Comparison of ENCODE assay signal across 12 mouse cellular contexts in the genomic region with DNA sequence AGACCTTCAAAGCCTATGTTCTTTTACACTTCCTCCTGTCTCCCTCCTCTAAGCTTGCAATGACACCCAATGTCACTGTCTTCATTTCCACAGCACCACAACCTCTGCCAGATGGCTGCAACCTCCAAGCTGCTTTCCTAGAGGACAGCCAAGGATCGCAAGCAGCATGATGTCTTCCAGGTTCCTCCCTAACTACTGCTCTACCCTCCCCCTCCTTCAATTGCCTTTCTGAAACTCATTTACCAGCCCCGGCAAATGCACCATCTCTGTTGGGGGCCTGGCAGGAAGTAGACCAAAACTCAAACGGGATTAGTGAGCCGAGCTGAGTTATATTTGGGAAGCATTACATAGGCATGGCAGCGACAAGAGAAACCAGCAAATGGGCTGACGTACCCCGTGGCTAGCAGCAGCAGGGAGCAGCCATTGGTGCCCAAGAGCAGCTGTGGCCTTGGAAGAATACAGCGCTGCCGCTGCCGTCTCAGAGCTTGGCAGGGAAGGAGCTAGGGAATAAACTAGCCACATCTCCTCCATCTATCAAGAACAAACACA.
DNase-seq lines count a peak whose midpoint lies in the region; ATAC-seq and TF ChIP-seq lines count a peak whose summit lies in the region.
"Had no signal": no experiment of that assay in that cellular context is flagged by ENCODE, and none has a peak within 500 bp of the region (broad histone marks: within the 10 kb centered on the region; RNA-seq: fewer than 3 reads in every experiment).

No protein-coding gene starts in this region.

- TF ChIP-seq POLR2A in heart, adult 2 months (IDR thresholded peaks at IDR 0.05; ENCODE audit: insufficient read depth, low read depth, low read length): no peak
- no peak for TF ChIP-seq POLR2A in cortical plate, adult 2 months (IDR thresholded peaks at IDR 0.05; ENCODE audit: extremely low read depth, insufficient read depth, low read length)

- no peak for TF ChIP-seq EP300 in heart, adult 2 months (IDR thresholded peaks at IDR 0.05; ENCODE audit: insufficient read depth, low read depth, low read length)

- H3K36me3 ChIP-seq in heart, embryonic 14.5 days (ENCODE audit: control insufficient read depth, insufficient read depth, low read length): no peaks in the 10 kb centered on the region
- H3K36me3 ChIP-seq in heart, adult 2 months (ENCODE audit: control insufficient read depth, insufficient read depth, low read length): no peaks in the 10 kb centered on the region
- no peaks in the 10 kb centered on the region for H3K36me3 ChIP-seq in midbrain, embryonic 14.5 days (ENCODE audit: control insufficient read depth, insufficient read depth, low read length)
- H3K36me3 ChIP-seq in midbrain, embryonic 11.5 days (ENCODE audit: control insufficient read depth, insufficient read depth, low read length): no peaks in the 10 kb centered on the region
- no peaks in the 10 kb centered on the region for H3K36me3 ChIP-seq in neural tube, embryonic 13.5 days
- H3K36me3 ChIP-seq: liver, embryonic 13.5 days had no signal

- no peak overlapping the region for H3K4me3 ChIP-seq in heart, embryonic 14.5 days (ENCODE audit: control insufficient read depth in 1 of 2, insufficient read depth in 1 of 2, low read depth in 1 of 2, low read length in 2 of 2)
- no peak overlapping the region for H3K4me3 ChIP-seq in heart, adult 2 months
- H3K4me3 ChIP-seq in midbrain, embryonic 14.5 days (replicated peaks; ENCODE audit: low read depth, low read length): no peak overlapping the region
- H3K4me3 ChIP-seq in midbrain, embryonic 11.5 days (ENCODE audit: low read depth, low read length): no peak overlapping the region
- no peak overlapping the region for H3K4me3 ChIP-seq in cortical plate, adult 2 months (ENCODE audit: insufficient read depth, low read length)
- H3K4me3 ChIP-seq in neural tube, embryonic 13.5 days: no peak overlapping the region
- H3K4me3 ChIP-seq: liver, embryonic 13.5 days had no signal

- H3K79me2 ChIP-seq in heart, adult 2 months (replicated peaks; ENCODE audit: control insufficient read depth, insufficient read depth, low read length): no peaks in the 10 kb centered on the region

- peak overlapping the region; percentile 50 for H3K4me2 ChIP-seq in heart, embryonic 14.5 days (ENCODE audit: low read length)
- H3K4me2 ChIP-seq in midbrain, embryonic 14.5 days (ENCODE audit: low read length): peak overlapping the region; percentile 6; the same call in 1 of the 2 replicates
- H3K4me2 ChIP-seq in midbrain, embryonic 11.5 days: no peak overlapping the region
- peak overlapping the region; percentile 22 for H3K4me2 ChIP-seq in neural tube, embryonic 13.5 days
- H3K4me2 ChIP-seq: liver, embryonic 13.5 days had no signal

- H3K27ac ChIP-seq in heart, embryonic 14.5 days (replicated peaks in 1 of 2; ENCODE audit: control insufficient read depth in 1 of 2, insufficient read depth in 1 of 2, low read depth in 2 of 2, low read length in 2 of 2): no peak overlapping the region
- no peak overlapping the region for H3K27ac ChIP-seq in heart, adult 2 months
- no peak overlapping the region for H3K27ac ChIP-seq in midbrain, embryonic 14.5 days (replicated peaks; ENCODE audit: low read depth, low read length)
- H3K27ac ChIP-seq in midbrain, embryonic 11.5 days (ENCODE audit: low read depth, low read length): no peak overlapping the region
- 0 out of 2 replicates have a peak overlapping the region, but pooled peaks have one; percentile 2 for H3K27ac ChIP-seq in cortical plate, adult 2 months (ENCODE audit: insufficient read depth, low read length)
- no peak overlapping the region; the same call in 1 of the 2 replicates for H3K27ac ChIP-seq in neural tube, embryonic 13.5 days (replicated peaks)
- H3K27ac ChIP-seq: liver, embryonic 13.5 days had no signal

- no peak for ATAC-seq in heart, embryonic 14.5 days (ENCODE audit: insufficient number of reproducible peaks, insufficient read depth, low FRiP score, low read depth)
- ATAC-seq in midbrain, embryonic 14.5 days (ENCODE audit: low FRiP score, low TSS enrichment): no peak
- no peak for ATAC-seq in midbrain, embryonic 11.5 days (ENCODE audit: low FRiP score)
- no peak for ATAC-seq in neural tube, embryonic 13.5 days (ENCODE audit: low read depth)
- ATAC-seq: intestine, embryonic 16.5 days had no signal

- intact Hi-C loops in heart, adult 2 months (cut with DNase I): no loop called here

- H3K9me3 ChIP-seq in heart, embryonic 14.5 days (ENCODE audit: control insufficient read depth, low read length): no peaks in the 10 kb centered on the region
- H3K9me3 ChIP-seq in midbrain, embryonic 14.5 days (ENCODE audit: control insufficient read depth, low read length): no peaks in the 10 kb centered on the region
- H3K9me3 ChIP-seq in midbrain, embryonic 11.5 days (ENCODE audit: control insufficient read depth, low read length): peaks cover 3% of the 10 kb centered on the region; the same call in 1 of the 2 replicates
- H3K9me3 ChIP-seq in neural tube, embryonic 13.5 days: no peaks in the 10 kb centered on the region

- H3K9ac ChIP-seq in heart, embryonic 14.5 days (ENCODE audit: low read length): no peak overlapping the region
- no peak overlapping the region for H3K9ac ChIP-seq in heart, adult 2 months (ENCODE audit: low read depth, low read length)
- H3K9ac ChIP-seq in midbrain, embryonic 14.5 days (replicated peaks; ENCODE audit: low read length): no peak overlapping the region
- no peak overlapping the region for H3K9ac ChIP-seq in midbrain, embryonic 11.5 days (ENCODE audit: low read length)
- no peak overlapping the region for H3K9ac ChIP-seq in neural tube, embryonic 13.5 days
- H3K9ac ChIP-seq: liver, embryonic 13.5 days had no signal

- DNase-seq in heart, adult 2 months: no peak
- DNase-seq in midbrain, embryonic 14.5 days: peak; percentile 17
- DNase-seq in midbrain, embryonic 11.5 days (ENCODE audit: low spot score, missing footprints): no peak
- DNase-seq in ovary, postnatal 14 days (ENCODE audit: low spot score): no peak
- DNase-seq: cerebellum, adult 8-10 months; gastrocnemius, postnatal 10 days; liver, embryonic 13.5 days; thymus, postnatal 14 days had no signal

- H3K4me1 ChIP-seq in heart, embryonic 14.5 days (ENCODE audit: control insufficient read depth in 2 of 2, insufficient read depth in 2 of 2, low read length in 2 of 2): 0 out of 4 replicates have a peak, but pooled peaks cover 0 to 4% of the 10 kb centered on the region in 2 experiments
- no peaks in the 10 kb centered on the region for H3K4me1 ChIP-seq in heart, adult 2 months (ENCODE audit: control insufficient read depth, insufficient read depth, low read length)
- 0 out of 2 replicates have a peak, but pooled peaks cover 4% of the 10 kb centered on the region for H3K4me1 ChIP-seq in midbrain, embryonic 14.5 days (ENCODE audit: control insufficient read depth, insufficient read depth, low read length)
- H3K4me1 ChIP-seq in midbrain, embryonic 11.5 days (ENCODE audit: control insufficient read depth, insufficient read depth, low read length): no peaks in the 10 kb centered on the region
- no peaks in the 10 kb centered on the region for H3K4me1 ChIP-seq in cortical plate, adult 2 months (ENCODE audit: control insufficient read depth, insufficient read depth, low read length)
- H3K4me1 ChIP-seq in neural tube, embryonic 13.5 days (replicated peaks): peaks cover 9% of the 10 kb centered on the region
- H3K4me1 ChIP-seq: liver, embryonic 13.5 days had no signal

- 16% methylated on average over 10 of the region's 10 CpGs for WGBS in heart, embryonic 14.5 days
- 21% methylated on average over 10 of the region's 10 CpGs for WGBS in heart, adult 2 months
- WGBS in midbrain, embryonic 14.5 days: 34% methylated on average over 10 of the region's 10 CpGs
- WGBS in midbrain, embryonic 11.5 days: 48% methylated on average over 10 of the region's 10 CpGs
- 42% methylated on average over 10 of the region's 10 CpGs for WGBS in neural tube, embryonic 13.5 days

- H3K27me3 ChIP-seq in heart, embryonic 14.5 days (ENCODE audit: control insufficient read depth, insufficient read depth, low read length): no peaks in the 10 kb centered on the region
- H3K27me3 ChIP-seq in heart, adult 2 months (ENCODE audit: control insufficient read depth, insufficient read depth, low read length): no peaks in the 10 kb centered on the region
- H3K27me3 ChIP-seq in midbrain, embryonic 14.5 days (ENCODE audit: control insufficient read depth, insufficient read depth, low read length): no peaks in the 10 kb centered on the region
- no peaks in the 10 kb centered on the region for H3K27me3 ChIP-seq in midbrain, embryonic 11.5 days (ENCODE audit: control insufficient read depth, insufficient read depth, low read length)
- H3K27me3 ChIP-seq in neural tube, embryonic 13.5 days: no peaks in the 10 kb centered on the region
- H3K27me3 ChIP-seq: liver, embryonic 13.5 days had no signal

- no peak for TF ChIP-seq CTCF in heart, adult 2 months (IDR thresholded peaks at IDR 0.05)
- TF ChIP-seq CTCF in cortical plate, adult 2 months (IDR thresholded peaks at IDR 0.05; ENCODE audit: extremely low read depth, insufficient read depth, low read length): no peak
